Mouse (Mus musculus): Measurements from ENCODE around the gene Neb.
A peak's percentile ranks its signal among the peaks of the same experiment; 100 is the strongest.

Gene Neb

GRCm38 (mm10) chr2:52378448-52378804 lies at the start of gene Neb:
TSS of gene Neb (minus strand) at chr2:52378474.
- DNase-seq (ENCODE audit: extremely low spot score, low read depth, low spot score) = no peak

GRCm38 (mm10) chr2:52427383-52427782 lies 49.1 kb upstream of the Neb start:
- no peak for DNase-seq (ENCODE audit: extremely low spot score, low read depth, low spot score)

- no peak for DNase-seq (ENCODE audit: extremely low spot score, low read depth, low spot score)
Observed at GRCm38 (mm10) chr2:52426041-52426440, 47.8 kb upstream of the Neb start.

- DNase-seq (ENCODE audit: extremely low spot score, low read depth, low spot score) = no peak
Observed at GRCm38 (mm10) chr2:52425523-52425795, 47.2 kb upstream of the Neb start.

GRCm38 (mm10) chr2:52424747-52425522 lies 46.7 kb upstream of the Neb start, which contains the start of gene Arl5a:
TSS of gene Arl5a (minus strand) at chr2:52424901.
- peak; percentile 42 for DNase-seq (ENCODE audit: extremely low spot score, low read depth, low spot score)

GRCm38 (mm10) chr2:52424248-52424728 lies 46.0 kb upstream of the Neb start:
- DNase-seq (ENCODE audit: extremely low spot score, low read depth, low spot score) = no peak

GRCm38 (mm10) chr2:52423611-52424247 lies 45.5 kb upstream of the Neb start:
- no peak for DNase-seq (ENCODE audit: extremely low spot score, low read depth, low spot score)

- no peak for DNase-seq (ENCODE audit: extremely low spot score, low read depth, low spot score)
Observed at GRCm38 (mm10) chr2:52422871-52423610, 44.8 kb upstream of the Neb start.

- no peak for DNase-seq (ENCODE audit: extremely low spot score, low read depth, low spot score)
Observed at GRCm38 (mm10) chr2:52421197-52421596, 42.9 kb upstream of the Neb start.

- no peak for DNase-seq (ENCODE audit: extremely low spot score, low read depth, low spot score)
Observed at GRCm38 (mm10) chr2:52420001-52420710, 41.9 kb upstream of the Neb start.

GRCm38 (mm10) chr2:52419295-52419694 lies 41.0 kb upstream of the Neb start:
- DNase-seq (ENCODE audit: extremely low spot score, low read depth, low spot score) = no peak

- no peak for DNase-seq (ENCODE audit: extremely low spot score, low read depth, low spot score)
Observed at GRCm38 (mm10) chr2:52412524-52413037, 34.3 kb upstream of the Neb start.

- DNase-seq (ENCODE audit: extremely low spot score, low read depth, low spot score) = no peak
Observed at GRCm38 (mm10) chr2:52406480-52406879, 28.2 kb upstream of the Neb start.

GRCm38 (mm10) chr2:52405238-52405637 lies 27.0 kb upstream of the Neb start:
- DNase-seq (ENCODE audit: extremely low spot score, low read depth, low spot score) = no peak

GRCm38 (mm10) chr2:52394529-52394928 lies 16.3 kb upstream of the Neb start:
- no peak for DNase-seq (ENCODE audit: extremely low spot score, low read depth, low spot score)

- no peak for DNase-seq (ENCODE audit: extremely low spot score, low read depth, low spot score)
Observed at GRCm38 (mm10) chr2:52390415-52390975, 12.2 kb upstream of the Neb start.

GRCm38 (mm10) chr2:52389975-52390374 lies 11.7 kb upstream of the Neb start:
- no peak for DNase-seq (ENCODE audit: extremely low spot score, low read depth, low spot score)

GRCm38 (mm10) chr2:52386451-52386850 lies 8.2 kb upstream of the Neb start:
- no peak for DNase-seq (ENCODE audit: extremely low spot score, low read depth, low spot score)

GRCm38 (mm10) chr2:52386037-52386436 lies 7.8 kb upstream of the Neb start:
- DNase-seq (ENCODE audit: extremely low spot score, low read depth, low spot score) = no peak

- no peak for DNase-seq (ENCODE audit: extremely low spot score, low read depth, low spot score)
Observed at GRCm38 (mm10) chr2:52378848-52379261, 581 bp upstream of the Neb start.
